Mouse (Mus musculus): ENCODE data around the gene 4921504E06Rik. TPM values are rescaled to one million over a fixed set of nuclear protein-coding genes. Genes with fewer than 3 reads are reported as not detected.

Gene 4921504E06Rik
- polyA plus RNA-seq, 1 experiment from 2014 or later: not detected

- no peak for ATAC-seq (ENCODE audit: low FRiP score, low TSS enrichment)
Observed at GRCm38 (mm10) chr2:19551396-19551795, 2.3 kb downstream of the 4921504E06Rik start.

DNA sequence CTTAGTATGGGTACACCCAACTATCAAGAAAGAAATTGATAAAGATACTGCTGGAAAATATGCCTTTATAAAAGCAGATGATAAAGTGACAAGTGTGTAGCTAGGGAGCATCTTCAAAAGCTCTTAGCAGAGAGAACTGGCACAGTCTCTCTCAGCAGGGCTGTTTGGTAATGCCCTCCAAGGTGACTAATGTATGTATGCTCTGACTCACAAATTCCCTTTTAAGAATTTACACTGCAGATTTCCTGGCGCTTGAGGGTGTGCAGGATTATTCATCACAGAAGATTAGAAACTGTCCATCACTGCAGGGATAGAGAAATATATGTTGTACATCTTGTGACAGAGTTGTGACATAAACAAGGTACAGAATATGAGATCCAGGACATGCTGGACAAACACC is 12.8 kb downstream of the 4921504E06Rik start:
- no peak overlapping the region for H3K4me2 ChIP-seq (replicated peaks; ENCODE audit: low read depth)
- ATAC-seq (ENCODE audit: low FRiP score, low TSS enrichment): no peak
- H3K27me3 ChIP-seq (ENCODE audit: control insufficient read depth, insufficient read depth, low read length): no peaks in the 10 kb centered on the region
- TF ChIP-seq EP300 (optimal IDR thresholded peaks at IDR 0.05) (no peak), CTCF (IDR thresholded peaks at IDR 0.05; ENCODE audit: low read depth) (no peak)
- DNase-seq (ENCODE audit: low spot score): no peak
- no peak overlapping the region for H3K9ac ChIP-seq (ENCODE audit: low read length)
- H3K27ac ChIP-seq (replicated peaks): no peak overlapping the region
- H3K9me3 ChIP-seq (ENCODE audit: control insufficient read depth, low read length): no peaks in the 10 kb centered on the region
- H3K4me3 ChIP-seq (ENCODE audit: low read depth, low read length): no peak overlapping the region
- no peaks in the 10 kb centered on the region for H3K36me3 ChIP-seq (ENCODE audit: control insufficient read depth, insufficient read depth, low read length)
- WGBS: 31% methylated on average over 1 of the region's 1 CpGs
- no peaks in the 10 kb centered on the region for H3K4me1 ChIP-seq (replicated peaks; ENCODE audit: control insufficient read depth, insufficient read depth)

More at GRCm38 (mm10) chr2:19551396-19551795, 2.3 kb downstream of the 4921504E06Rik start:
- no peaks in the 10 kb centered on the region for H3K9me3 ChIP-seq (ENCODE audit: control insufficient read depth, low read length)
- H3K27me3 ChIP-seq (ENCODE audit: control insufficient read depth, insufficient read depth, low read length): no peaks in the 10 kb centered on the region
- no peak for DNase-seq (ENCODE audit: low spot score)
- H3K4me2 ChIP-seq (replicated peaks; ENCODE audit: low read depth): no peak overlapping the region
- H3K4me3 ChIP-seq (ENCODE audit: low read depth, low read length): no peak overlapping the region
- no peaks in the 10 kb centered on the region for H3K4me1 ChIP-seq (replicated peaks; ENCODE audit: control insufficient read depth, insufficient read depth)
- TF ChIP-seq EP300 (optimal IDR thresholded peaks at IDR 0.05) (no peak), CTCF (IDR thresholded peaks at IDR 0.05; ENCODE audit: low read depth) (no peak)
- H3K36me3 ChIP-seq (ENCODE audit: control insufficient read depth, insufficient read depth, low read length): no peaks in the 10 kb centered on the region
- H3K9ac ChIP-seq (ENCODE audit: low read length): no peak overlapping the region
- 85% methylated on average over 2 of the region's 2 CpGs for WGBS
- H3K27ac ChIP-seq (replicated peaks): no peak overlapping the region

- H3K9me3 ChIP-seq (ENCODE audit: control insufficient read depth, low read length): no peaks in the 10 kb centered on the region
- no peaks in the 10 kb centered on the region for H3K4me1 ChIP-seq (replicated peaks; ENCODE audit: control insufficient read depth, insufficient read depth)
- no peak overlapping the region for H3K4me2 ChIP-seq (replicated peaks; ENCODE audit: low read depth)
- no peak overlapping the region for H3K4me3 ChIP-seq (ENCODE audit: low read depth, low read length)
- H3K27me3 ChIP-seq (ENCODE audit: control insufficient read depth, insufficient read depth, low read length): no peaks in the 10 kb centered on the region
- 80% methylated on average over 2 of the region's 2 CpGs for WGBS
- TF ChIP-seq EP300 (optimal IDR thresholded peaks at IDR 0.05) (no peak), CTCF (IDR thresholded peaks at IDR 0.05; ENCODE audit: low read depth) (no peak)
- H3K27ac ChIP-seq (replicated peaks): no peak overlapping the region
- DNase-seq (ENCODE audit: low spot score): no peak
- no peak overlapping the region for H3K9ac ChIP-seq (ENCODE audit: low read length)
- H3K36me3 ChIP-seq (ENCODE audit: control insufficient read depth, insufficient read depth, low read length): no peaks in the 10 kb centered on the region
- no peak for ATAC-seq (ENCODE audit: low FRiP score, low TSS enrichment)
Observed at GRCm38 (mm10) chr2:19529428-19529827, 24.3 kb downstream of the 4921504E06Rik start.

DNA sequence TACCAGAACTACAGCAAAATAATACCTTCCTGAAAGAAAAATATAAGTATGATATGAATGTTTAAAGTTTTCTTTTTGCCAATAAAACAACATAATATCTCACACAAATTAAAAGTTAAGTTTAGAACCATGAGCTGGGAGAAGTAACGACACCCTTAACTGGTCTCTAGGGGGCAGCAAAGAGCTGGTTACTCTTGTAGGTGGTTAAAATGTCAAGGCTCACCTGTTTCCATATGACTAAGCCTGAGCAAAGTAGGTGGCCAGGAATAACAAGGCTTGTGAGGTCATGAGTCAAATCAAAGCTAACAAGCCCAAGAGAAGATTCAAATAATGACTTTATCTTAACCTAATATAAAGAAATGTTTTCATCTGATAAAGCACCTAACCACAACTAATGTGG is 24.9 kb downstream of the 4921504E06Rik start:
- Histone ChIP-seq H3K4me3 (ENCODE audit: low read depth, low read length) (no peak overlapping the region), H3K4me2 (replicated peaks; ENCODE audit: low read depth) (no peak overlapping the region), H3K4me1 (replicated peaks; ENCODE audit: control insufficient read depth, insufficient read depth) (no peaks in the 10 kb centered on the region), H3K9ac (ENCODE audit: low read length) (no peak overlapping the region), H3K9me3 (ENCODE audit: control insufficient read depth, low read length) (no peaks in the 10 kb centered on the region), H3K27ac (replicated peaks) (no peak overlapping the region), H3K27me3 (ENCODE audit: control insufficient read depth, insufficient read depth, low read length) (no peaks in the 10 kb centered on the region), H3K36me3 (ENCODE audit: control insufficient read depth, insufficient read depth, low read length) (no peaks in the 10 kb centered on the region)
- ATAC-seq (ENCODE audit: low FRiP score, low TSS enrichment) (no peak), DNase-seq (ENCODE audit: low spot score) (peak; percentile 45)
- TF ChIP-seq EP300 (optimal IDR thresholded peaks at IDR 0.05): no peak
- peak; percentile 81 for TF ChIP-seq CTCF (IDR thresholded peaks at IDR 0.05; ENCODE audit: low read depth)
- 0% methylated on average over 1 of the region's 1 CpGs for WGBS

GRCm38 (mm10) chr2:19524071-19524470 is 29.6 kb downstream of the 4921504E06Rik start:
- H3K36me3 ChIP-seq (ENCODE audit: control insufficient read depth, insufficient read depth, low read length): no peaks in the 10 kb centered on the region
- 74% methylated on average over 5 of the region's 5 CpGs for WGBS
- ATAC-seq (ENCODE audit: low FRiP score, low TSS enrichment): no peak

GRCm38 (mm10) chr2:19521662-19522061 is 32.1 kb downstream of the 4921504E06Rik start:
- TF ChIP-seq EP300 (optimal IDR thresholded peaks at IDR 0.05) (no peak), CTCF (IDR thresholded peaks at IDR 0.05; ENCODE audit: low read depth) (peak; percentile 53)
- Histone ChIP-seq H3K4me2 (replicated peaks; ENCODE audit: low read depth) (no peak overlapping the region), H3K4me3 (ENCODE audit: low read depth, low read length) (no peak overlapping the region), H3K27me3 (ENCODE audit: control insufficient read depth, insufficient read depth, low read length) (no peaks in the 10 kb centered on the region; the same call in 1 of the 2 replicates), H3K36me3 (ENCODE audit: control insufficient read depth, insufficient read depth, low read length) (no peaks in the 10 kb centered on the region), H3K4me1 (replicated peaks; ENCODE audit: control insufficient read depth, insufficient read depth) (no peaks in the 10 kb centered on the region), H3K9me3 (ENCODE audit: control insufficient read depth, low read length) (no peaks in the 10 kb centered on the region), H3K9ac (ENCODE audit: low read length) (no peak overlapping the region), H3K27ac (replicated peaks) (no peak overlapping the region)
- 21% methylated on average over 7 of the region's 7 CpGs for WGBS
- ATAC-seq (ENCODE audit: low FRiP score, low TSS enrichment) (no peak), DNase-seq (ENCODE audit: low spot score) (no peak)

More at GRCm38 (mm10) chr2:19524071-19524470, 29.6 kb downstream of the 4921504E06Rik start:
- no peaks in the 10 kb centered on the region for H3K4me1 ChIP-seq (replicated peaks; ENCODE audit: control insufficient read depth, insufficient read depth)
- H3K4me3 ChIP-seq (ENCODE audit: low read depth, low read length): no peak overlapping the region
- no peak overlapping the region for H3K27ac ChIP-seq (replicated peaks)
- H3K9ac ChIP-seq (ENCODE audit: low read length): no peak overlapping the region
- DNase-seq (ENCODE audit: low spot score): no peak
- TF ChIP-seq CTCF (IDR thresholded peaks at IDR 0.05; ENCODE audit: low read depth) (no peak), EP300 (optimal IDR thresholded peaks at IDR 0.05) (no peak)
- H3K27me3 ChIP-seq (ENCODE audit: control insufficient read depth, insufficient read depth, low read length): no peaks in the 10 kb centered on the region
- H3K9me3 ChIP-seq (ENCODE audit: control insufficient read depth, low read length): no peaks in the 10 kb centered on the region
- H3K4me2 ChIP-seq (replicated peaks; ENCODE audit: low read depth): no peak overlapping the region

Data from stomach, postnatal 0 days (tissue).